Mouse (Mus musculus) stomach, postnatal 0 days (tissue): ENCODE data around the gene Mob1a.

Source experiments
- CTCF ChIP-seq: IDR thresholded peaks from 2 replicates; pipeline ENCODE4 v1.5.1; 2016; ENCODE audit warnings: antibody characterized with exemption, low read depth, mild to moderate bottlenecking, moderate library complexity
- EP300 ChIP-seq: optimal IDR thresholded peaks from 2 replicates; pipeline ENCODE3; 2016; ENCODE audit warnings: antibody characterized with exemption

DNA sequence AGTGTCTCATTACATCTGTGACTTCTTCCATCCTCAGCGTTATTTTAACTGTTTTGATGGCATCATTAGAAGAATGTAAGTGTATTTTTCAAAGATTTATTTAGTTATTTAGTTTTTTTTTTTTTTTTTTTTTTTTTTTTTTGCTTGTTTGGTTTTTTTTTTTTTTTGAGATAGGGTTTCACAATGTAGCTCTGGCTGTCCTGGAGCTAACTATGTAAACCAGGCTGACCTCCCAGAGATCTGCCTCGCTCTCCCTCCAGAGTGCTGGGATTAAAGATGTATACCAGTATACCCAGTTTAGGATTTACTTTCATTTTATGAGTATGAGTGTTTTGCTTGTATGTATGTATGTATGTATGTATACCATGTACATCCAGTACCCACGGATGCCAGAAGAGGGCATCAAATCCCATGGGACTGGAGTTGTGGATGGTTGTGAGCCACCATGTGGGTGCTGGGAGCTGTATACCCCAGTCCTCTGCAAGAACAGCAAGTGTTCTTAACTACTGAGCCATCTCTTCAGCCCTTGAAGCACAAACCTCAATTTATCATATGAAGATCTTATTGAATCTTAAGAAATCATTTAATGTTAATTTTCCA lies 1.9 kb downstream of the Mob1a start:
- no peak for TF ChIP-seq EP300
- TF ChIP-seq CTCF: peak; percentile 38
